In genomic region chr12:28896577-28896976, GRCm38 (mm10) we compare ENCODE assay signal across 15 mouse cellular contexts.
"Had no signal": no experiment of that assay in that cellular context is flagged by ENCODE, and none has a peak within 500 bp of the region (broad histone marks: within the 10 kb centered on the region; RNA-seq: fewer than 3 reads in every experiment).

No protein-coding gene starts in this region.

- H3K36me3 ChIP-seq: liver, embryonic 15.5 days; midbrain, embryonic 12.5 days had no signal

- H3K9ac ChIP-seq: liver, embryonic 15.5 days; midbrain, embryonic 12.5 days; neural tube, embryonic 13.5 days had no signal

- H3K4me3 ChIP-seq: liver, embryonic 15.5 days; midbrain, embryonic 12.5 days; neural tube, embryonic 13.5 days had no signal

- DNase-seq: kidney, adult 11 months; kidney, adult 9 months; kidney, postnatal 36 days; lung, adult 2 months; lung, postnatal 4 days; retina, postnatal 1 day; right cerebral cortex, postnatal 14 days; thymus, postnatal 14 days had no signal

- H3K4me1 ChIP-seq: liver, embryonic 15.5 days; midbrain, embryonic 12.5 days had no signal

- H3K27me3 ChIP-seq: liver, embryonic 15.5 days; midbrain, embryonic 12.5 days; neural tube, embryonic 13.5 days had no signal

- ATAC-seq: lung, postnatal 0 days; midbrain, embryonic 16.5 days had no signal

- H3K4me2 ChIP-seq: liver, embryonic 11.5 days; liver, embryonic 15.5 days; midbrain, embryonic 12.5 days; neural tube, embryonic 13.5 days had no signal

- H3K9me3 ChIP-seq: liver, embryonic 15.5 days; midbrain, embryonic 12.5 days; neural tube, embryonic 13.5 days had no signal

- H3K27ac ChIP-seq: kidney, postnatal 0 days; liver, embryonic 15.5 days; midbrain, embryonic 12.5 days had no signal
